Mouse (Mus musculus) lung, postnatal 10 days (tissue): ENCODE data around the gene Krtap5-5.
"Not testable (repeated sequence)": the region's sequence is repeated elsewhere in the genome, so short reads cannot be mapped to it uniquely, and the experiment has no call there.

ENCODE experiments used
- DNase-seq: peaks from one replicate; pipeline ENCODE4 v3.0.0; 2021

The Krtap5-5 gene

GRCm38 (mm10) chr7:142229871-142230270 lies at the start of gene Krtap5-5:
Gene Krtap5-5, minus strand, starts transcription at chr7:142229971.
- DNase-seq: not testable (repeated sequence)

- not testable (repeated sequence) for DNase-seq
Observed at GRCm38 (mm10) chr7:142279291-142279690, 49.5 kb upstream of the Krtap5-5 start.

GRCm38 (mm10) chr7:142278183-142278582 lies 48.4 kb upstream of the Krtap5-5 start:
- peak; percentile 80 for DNase-seq

- not testable (repeated sequence) for DNase-seq
Observed at GRCm38 (mm10) chr7:142274263-142274662, 44.5 kb upstream of the Krtap5-5 start, which contains the start of gene Gm4559. Gene Gm4559, minus strand, starts transcription at chr7:142274363.

GRCm38 (mm10) chr7:142258254-142258653 lies 28.5 kb upstream of the Krtap5-5 start, which contains the start of gene Gm2431:
Gene Gm2431, minus strand, starts transcription at chr7:142258354.
- not testable (repeated sequence) for DNase-seq

- peak; percentile 50 for DNase-seq
Observed at GRCm38 (mm10) chr7:142255517-142255916, 25.7 kb upstream of the Krtap5-5 start.

GRCm38 (mm10) chr7:142249824-142250223 lies 20.1 kb upstream of the Krtap5-5 start:
- peak; percentile 49 for DNase-seq

- no peak for DNase-seq
Observed at GRCm38 (mm10) chr7:142240978-142241377, 11.2 kb upstream of the Krtap5-5 start, which contains the start of gene Gm40460. Gene Gm40460, minus strand, starts transcription at chr7:142241078.

GRCm38 (mm10) chr7:142231540-142231939 lies 1.8 kb upstream of the Krtap5-5 start:
- DNase-seq: no peak

GRCm38 (mm10) chr7:142224518-142224917 lies 5.3 kb downstream of the Krtap5-5 start:
- DNase-seq: peak; percentile 8

GRCm38 (mm10) chr7:142212136-142212535 lies 17.6 kb downstream of the Krtap5-5 start:
- DNase-seq: not testable (repeated sequence)

- DNase-seq: no peak
Observed at GRCm38 (mm10) chr7:142211559-142211958, 18.2 kb downstream of the Krtap5-5 start, which contains the start of gene Gm7579. Gene Gm7579, plus strand, starts transcription at chr7:142211859.

GRCm38 (mm10) chr7:142206891-142207290 lies 22.9 kb downstream of the Krtap5-5 start:
- DNase-seq: not testable (repeated sequence)

- no peak for DNase-seq
Observed at GRCm38 (mm10) chr7:142205488-142205887, 24.3 kb downstream of the Krtap5-5 start.

GRCm38 (mm10) chr7:142201064-142201463 lies 28.7 kb downstream of the Krtap5-5 start, which contains the start of gene Krtap5-3:
Gene Krtap5-3, plus strand, starts transcription at chr7:142201364.
- DNase-seq: no peak

- no peak for DNase-seq
Observed at GRCm38 (mm10) chr7:142198748-142199147, 31.0 kb downstream of the Krtap5-5 start.

GRCm38 (mm10) chr7:142190289-142190688 lies 39.5 kb downstream of the Krtap5-5 start, which contains the start of gene Gm10153:
Gene Gm10153, minus strand, starts transcription at chr7:142190389.
- DNase-seq: no peak

GRCm38 (mm10) chr7:142188156-142188555 lies 41.6 kb downstream of the Krtap5-5 start:
- DNase-seq: no peak

- no peak for DNase-seq
Observed at GRCm38 (mm10) chr7:142181021-142181420, 48.8 kb downstream of the Krtap5-5 start.
